Comparison of ENCODE assay signal across 29 mouse cellular contexts in the genomic region with DNA sequence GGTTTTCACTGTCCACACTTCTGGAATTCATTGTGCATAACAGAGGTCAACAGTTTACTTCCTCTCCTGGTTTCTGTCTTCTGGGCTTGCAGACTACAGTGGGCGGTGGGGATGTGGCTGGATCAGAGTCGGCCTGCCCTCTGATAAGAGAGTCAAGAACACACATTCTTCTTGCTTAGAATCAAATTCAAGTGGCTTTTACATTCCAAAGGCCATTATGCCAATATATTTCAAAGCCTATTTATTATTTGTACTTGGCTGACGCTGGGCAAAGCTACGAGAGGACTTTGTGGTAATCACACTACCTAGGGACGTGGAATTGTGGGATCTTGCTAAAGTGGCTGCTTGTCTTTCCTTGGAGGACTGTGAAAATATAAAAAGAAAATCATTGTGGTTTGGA.
DNase-seq lines count a peak whose midpoint lies in the region; ATAC-seq and TF ChIP-seq lines count a peak whose summit lies in the region.
"Had no signal": no experiment of that assay in that cellular context is flagged by ENCODE, and none has a peak within 500 bp of the region (broad histone marks: within the 10 kb centered on the region; RNA-seq: fewer than 3 reads in every experiment).

No protein-coding gene starts in this region.

- H3K36me3 ChIP-seq in G1E (replicated peaks): no peaks in the 10 kb centered on the region
- H3K36me3 ChIP-seq in lung, embryonic 16.5 days (ENCODE audit: control insufficient read depth, insufficient read depth, low read length): no peaks in the 10 kb centered on the region
- H3K36me3 ChIP-seq: embryonic facial prominence, embryonic 12.5 days; heart, embryonic 15.5 days; hindbrain, embryonic 12.5 days; intestine, embryonic 15.5 days; limb, embryonic 12.5 days had no signal

- ATAC-seq in G1E (ENCODE audit: extremely low read depth, insufficient number of reproducible peaks, low FRiP score, poor library complexity, severe bottlenecking): peak; percentile 37
- peak; percentile 88 for ATAC-seq in lung, embryonic 16.5 days (ENCODE audit: low read depth)
- no peak for ATAC-seq in frontal cortex, adult (ENCODE audit: low TSS enrichment)
- ATAC-seq: forebrain, embryonic 14.5 days; hindbrain, postnatal 0 days; intestine, embryonic 15.5 days; midbrain, embryonic 16.5 days; Patski had no signal

- peaks cover 1% of the 10 kb centered on the region; the same call in 1 of the 2 replicates for H3K27me3 ChIP-seq in G1E (ENCODE audit: insufficient read depth, low read length)
- no peaks in the 10 kb centered on the region for H3K27me3 ChIP-seq in lung, embryonic 16.5 days (ENCODE audit: control insufficient read depth, insufficient read depth, low read depth, low read length)
- H3K27me3 ChIP-seq: embryonic facial prominence, embryonic 12.5 days; heart, embryonic 15.5 days; hindbrain, embryonic 12.5 days; intestine, embryonic 15.5 days; limb, embryonic 12.5 days; Patski had no signal

- no peak overlapping the region for H3K4me2 ChIP-seq in lung, embryonic 16.5 days (ENCODE audit: low read depth, low read length)
- H3K4me2 ChIP-seq: embryonic facial prominence, embryonic 12.5 days; heart, embryonic 15.5 days; hindbrain, embryonic 12.5 days; intestine, embryonic 15.5 days; limb, embryonic 12.5 days; liver, embryonic 11.5 days; midbrain, embryonic 11.5 days had no signal

- DNase-seq in embryo, embryonic 10.5 days (ENCODE audit: low spot score): peak; percentile 17
- DNase-seq in embryo, embryonic 11 days: no peak
- DNase-seq in G1E (ENCODE audit: low spot score): no peak
- DNase-seq in lung, postnatal 36 days: peak; percentile 57
- DNase-seq in adrenal gland, postnatal 36 days: no peak
- DNase-seq: adrenal gland, postnatal 10 days; cerebellum, adult 11-12 months; cerebellum, postnatal 10 days; gastrocnemius, postnatal 25 days; heart, adult 2 months; heart, postnatal 36 days; kidney, adult 2 months; kidney, postnatal 14 days; layer of hippocampus, adult 9-11 months; right cerebral cortex, postnatal 25 days; thymus, postnatal 14 days had no signal

- WGBS in lung, embryonic 16.5 days: 36% methylated on average over 5 of the region's 5 CpGs

- peak overlapping the region; percentile 95 for H3K27ac ChIP-seq in lung, embryonic 16.5 days (ENCODE audit: low read length)
- H3K27ac ChIP-seq: embryonic facial prominence, embryonic 12.5 days; heart, adult 2 months; heart, embryonic 15.5 days; hindbrain, embryonic 12.5 days; hindbrain, postnatal 0 days; intestine, embryonic 15.5 days; limb, embryonic 12.5 days had no signal

- H3K9ac ChIP-seq in lung, embryonic 16.5 days (ENCODE audit: low read length): no peak overlapping the region
- H3K9ac ChIP-seq: embryonic facial prominence, embryonic 12.5 days; heart, embryonic 15.5 days; hindbrain, embryonic 12.5 days; intestine, embryonic 15.5 days; limb, embryonic 12.5 days had no signal

- no peak for TF ChIP-seq CTCF in G1E (IDR thresholded peaks at IDR 0.05; ENCODE audit: low read depth, low read length)

- no peak overlapping the region for H3K4me3 ChIP-seq in G1E (ENCODE audit: low read depth, low read length)
- H3K4me3 ChIP-seq in lung, embryonic 16.5 days (ENCODE audit: low read length): no peak overlapping the region
- H3K4me3 ChIP-seq: embryonic facial prominence, embryonic 12.5 days; heart, adult 2 months; heart, embryonic 15.5 days; hindbrain, embryonic 12.5 days; intestine, embryonic 15.5 days; limb, embryonic 12.5 days had no signal

- H3K4me1 ChIP-seq in G1E (ENCODE audit: insufficient read depth, low read depth, low read length): peaks cover 57% of the 10 kb centered on the region
- peaks cover 4% of the 10 kb centered on the region; the same call in 1 of the 2 replicates for H3K4me1 ChIP-seq in lung, embryonic 16.5 days (replicated peaks; ENCODE audit: control insufficient read depth, insufficient read depth, low read length)
- H3K4me1 ChIP-seq: embryonic facial prominence, embryonic 12.5 days; hindbrain, embryonic 12.5 days; intestine, embryonic 15.5 days had no signal

- no peaks in the 10 kb centered on the region for H3K9me3 ChIP-seq in G1E (replicated peaks)
- no peaks in the 10 kb centered on the region for H3K9me3 ChIP-seq in lung, embryonic 16.5 days (ENCODE audit: control insufficient read depth, low read length)
- H3K9me3 ChIP-seq: embryonic facial prominence, embryonic 12.5 days; heart, embryonic 15.5 days; hindbrain, embryonic 12.5 days; intestine, embryonic 15.5 days; limb, embryonic 12.5 days had no signal

Comparison
In these comparisons a context has a peak if more than half of its experiments do, and no peak if none do; other contexts are left out.
1. DNase-seq: peak in embryo, embryonic 10.5 days (single experiment) and lung, postnatal 36 days (single experiment); none in embryo, embryonic 11 days (single experiment), G1E (single experiment) and adrenal gland, postnatal 36 days (0 of 2).